Mouse (Mus musculus): ENCODE measurements around the gene Sfmbt2.
A peak's percentile ranks its signal among the peaks of the same experiment; 100 is the strongest.

The Sfmbt2 gene

DNA sequence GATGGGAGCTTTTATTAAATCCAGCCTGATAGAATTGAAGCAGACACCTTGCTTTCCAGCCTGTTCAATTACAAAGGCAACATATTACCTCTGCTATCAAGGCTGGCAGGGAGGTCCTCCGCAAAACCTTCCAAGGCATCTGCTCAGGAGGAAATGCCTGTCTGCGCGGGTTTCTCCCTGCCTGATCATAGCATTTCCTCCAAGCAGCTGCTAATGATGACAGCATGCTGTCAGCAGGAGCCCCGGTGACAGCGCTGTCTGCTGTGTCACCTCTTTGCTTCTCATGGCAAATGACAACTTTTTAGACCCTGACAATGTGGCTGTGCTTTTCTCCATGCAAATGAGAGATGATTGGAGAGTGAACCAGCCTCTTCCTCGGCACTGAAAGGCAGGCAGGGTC is 199.1 kb downstream of the Sfmbt2 start:
- DNase-seq = no peak

- no peak for DNase-seq
These were observed 202.0 kb downstream of the Sfmbt2 start for GRCm38 (mm10) chr2:10572311-10572710.

- no peak for DNase-seq
These were observed 205.8 kb downstream of the Sfmbt2 start for GRCm38 (mm10) chr2:10575962-10576740.

DNA sequence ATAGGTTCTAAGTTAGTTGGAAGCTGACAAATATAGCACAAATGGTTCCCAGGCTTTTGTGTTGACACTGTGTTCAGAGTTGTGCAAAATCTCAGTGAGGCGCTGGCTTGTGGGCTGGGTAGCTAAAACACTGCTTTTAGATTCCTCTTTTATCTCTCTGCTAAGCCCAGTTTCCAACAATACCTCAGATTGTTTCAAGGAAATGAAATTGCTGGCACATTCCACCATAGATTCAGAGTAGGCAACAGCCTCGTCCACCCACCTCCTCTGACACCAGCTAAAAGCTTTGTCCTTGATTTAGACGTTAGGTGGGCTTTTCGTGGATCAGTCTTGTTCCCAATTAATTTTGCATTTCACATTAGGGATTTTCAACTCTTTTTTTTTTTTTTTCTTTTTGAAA is 212.4 kb downstream of the Sfmbt2 start:
- no peak for DNase-seq

GRCm38 (mm10) chr2:10583103-10583502 is 212.8 kb downstream of the Sfmbt2 start:
- DNase-seq = no peak

GRCm38 (mm10) chr2:10591310-10591709 is 221.0 kb downstream of the Sfmbt2 start:
- DNase-seq = peak; percentile 14

GRCm38 (mm10) chr2:10615500-10615899 is 245.2 kb downstream of the Sfmbt2 start:
- no peak for DNase-seq
